Mouse (Mus musculus) kidney, postnatal 25 days (tissue): ENCODE results near the gene A630089N07Rik.
A peak's percentile ranks its signal among the peaks of the same experiment; 100 is the strongest.
"Not testable (repeated sequence)": the region's sequence is repeated elsewhere in the genome, so short reads cannot be mapped to it uniquely, and the experiment has no call there.

ENCODE experiments used
- DNase-seq, 2 experiments: peaks; one replicate each; pipeline ENCODE4 v3.0.0; 2021; ENCODE audit warnings: mixed read lengths in 2 of 2

The A630089N07Rik gene

GRCm38 (mm10) chr16:98081889-98082818, at the start of gene A630089N07Rik:
A630089N07Rik (minus strand) TSS chr16:98082450.
- peak; percentile 91 to 93 for DNase-seq

- DNase-seq = no peak
Observed at GRCm38 (mm10) chr16:98107109-98107508, 24.9 kb upstream of the A630089N07Rik start.

- not testable (repeated sequence) for DNase-seq
Observed at GRCm38 (mm10) chr16:98081550-98081888, 731 bp downstream of the A630089N07Rik start.

- DNase-seq = not testable (repeated sequence)
Observed at GRCm38 (mm10) chr16:98081140-98081539, 1.1 kb downstream of the A630089N07Rik start.

GRCm38 (mm10) chr16:98079382-98079781, 2.9 kb downstream of the A630089N07Rik start:
- DNase-seq = not testable (repeated sequence)

GRCm38 (mm10) chr16:98041676-98042075, 40.6 kb downstream of the A630089N07Rik start:
- peak in 1 of 2 experiments; percentile 7 for DNase-seq

- DNase-seq = not testable (repeated sequence)
Observed at GRCm38 (mm10) chr16:98034971-98035370, 47.3 kb downstream of the A630089N07Rik start.

- DNase-seq = not testable (repeated sequence)
Observed at GRCm38 (mm10) chr16:98026186-98026585, 56.1 kb downstream of the A630089N07Rik start.

GRCm38 (mm10) chr16:98022657-98023345, 59.4 kb downstream of the A630089N07Rik start:
- DNase-seq = no peak

- no peak for DNase-seq
Observed at GRCm38 (mm10) chr16:98022081-98022480, 60.2 kb downstream of the A630089N07Rik start.

GRCm38 (mm10) chr16:97997383-97997731, 84.9 kb downstream of the A630089N07Rik start:
- not testable (repeated sequence) for DNase-seq

- DNase-seq = peak; percentile 89 to 94
Observed at GRCm38 (mm10) chr16:97996616-97997382, 85.5 kb downstream of the A630089N07Rik start, which contains the start of gene B230307C23Rik. B230307C23Rik (plus strand) TSS chr16:97997315.

- DNase-seq = no peak
Observed at GRCm38 (mm10) chr16:97995849-97996615, 86.2 kb downstream of the A630089N07Rik start.

- not testable (repeated sequence) for DNase-seq
Observed at GRCm38 (mm10) chr16:97992477-97992876, 89.8 kb downstream of the A630089N07Rik start.

- DNase-seq = no peak
Observed at GRCm38 (mm10) chr16:97991517-97991916, 90.7 kb downstream of the A630089N07Rik start.

GRCm38 (mm10) chr16:97984589-97984988, 97.7 kb downstream of the A630089N07Rik start:
- no peak for DNase-seq

- no peak for DNase-seq
Observed at GRCm38 (mm10) chr16:97981362-97981761, 100.9 kb downstream of the A630089N07Rik start.

GRCm38 (mm10) chr16:97977722-97978121, 104.5 kb downstream of the A630089N07Rik start:
- DNase-seq = no peak

- DNase-seq = no peak
Observed at GRCm38 (mm10) chr16:97977277-97977676, 105.0 kb downstream of the A630089N07Rik start.

- DNase-seq = no peak
Observed at GRCm38 (mm10) chr16:97963956-97964540, 118.2 kb downstream of the A630089N07Rik start.

- DNase-seq = peak; percentile 97 to 98
Observed at GRCm38 (mm10) chr16:97962151-97962948, 119.9 kb downstream of the A630089N07Rik start, which contains the start of the genes C2cd2 and Zbtb21. C2cd2 (minus strand) TSS chr16:97962598. Zbtb21 (minus strand) TSS chr16:97962622.
